Mouse (Mus musculus): ENCODE measurements around the gene Tbp. TPM values are rescaled to one million over a fixed set of nuclear protein-coding genes. Genes with fewer than 3 reads are reported as not detected.
A peak's percentile ranks its signal among the peaks of the same experiment; 100 is the strongest.
"Not testable (repeated sequence)": the region's sequence is repeated elsewhere in the genome, so short reads cannot be mapped to it uniquely, and the experiment has no call there.

Tbp gene
- polyA plus RNA-seq, 1 experiment from 2014 or later: 46.9 TPM

GRCm38 (mm10) chr17:15530141-15530540 is 30.5 kb downstream of the Tbp start:
- no peak overlapping the region for H3K4me2 ChIP-seq (ENCODE audit: low read depth, low read length)
- 12% methylated on average over 5 of the region's 5 CpGs for WGBS

DNA sequence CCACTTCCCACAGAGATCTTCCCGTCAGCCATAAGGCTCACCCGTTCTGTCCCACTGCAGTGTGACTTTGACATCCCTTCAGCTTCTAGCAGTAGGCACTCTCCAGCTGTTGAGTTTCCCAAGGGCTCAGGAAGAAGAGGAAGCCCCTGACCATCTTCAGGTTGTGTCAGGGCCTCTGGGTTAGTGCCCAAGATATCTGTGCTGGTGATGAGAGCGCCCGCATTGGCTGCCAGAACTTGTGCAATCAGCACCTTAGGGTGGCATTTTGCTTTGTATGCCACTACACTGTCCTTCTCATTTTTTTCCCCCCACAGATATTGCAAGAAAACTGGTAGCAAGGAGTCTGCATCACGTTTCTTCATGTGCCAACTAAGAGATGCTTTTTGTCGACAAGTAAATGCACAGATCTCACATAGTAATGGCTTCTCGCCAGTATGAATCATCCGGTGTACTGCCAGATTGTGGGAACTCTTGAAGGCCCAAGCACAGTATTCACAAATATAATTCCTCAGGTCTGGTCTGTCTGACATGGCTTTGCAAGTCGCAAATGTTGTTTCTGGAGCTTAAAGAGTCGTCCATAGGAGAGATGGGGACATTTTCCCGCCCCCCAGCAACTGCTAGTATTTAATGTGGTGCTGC is 35.6 kb downstream of the Tbp start:
- Histone ChIP-seq H3K27me3 (ENCODE audit: control insufficient read depth, insufficient read depth, low read depth, low read length) (peaks cover 7% of the 10 kb centered on the region), H3K9ac (ENCODE audit: low read length) (no peak overlapping the region), H3K4me1 (replicated peaks; ENCODE audit: control insufficient read depth, insufficient read depth, low read length) (peaks cover 6% of the 10 kb centered on the region), H3K4me3 (ENCODE audit: low read length) (no peak overlapping the region), H3K4me2 (ENCODE audit: low read depth, low read length) (no peak overlapping the region), H3K36me3 (ENCODE audit: control insufficient read depth, insufficient read depth, low read length) (no peaks in the 10 kb centered on the region), H3K9me3 (ENCODE audit: control insufficient read depth, low read length) (no peaks in the 10 kb centered on the region), H3K27ac (ENCODE audit: low read length) (no peak overlapping the region)
- WGBS: 60% methylated on average over 10 of the region's 11 CpGs
- no peak for ATAC-seq (ENCODE audit: low read depth)

More at GRCm38 (mm10) chr17:15530141-15530540, 30.5 kb downstream of the Tbp start:
- peaks cover 10% of the 10 kb centered on the region for H3K4me1 ChIP-seq (replicated peaks; ENCODE audit: control insufficient read depth, insufficient read depth, low read length)
- no peak overlapping the region for H3K9ac ChIP-seq (ENCODE audit: low read length)
- no peaks in the 10 kb centered on the region for H3K36me3 ChIP-seq (ENCODE audit: control insufficient read depth, insufficient read depth, low read length)
- no peak for ATAC-seq (ENCODE audit: low read depth)
- no peak overlapping the region for H3K27ac ChIP-seq (ENCODE audit: low read length)
- H3K27me3 ChIP-seq (ENCODE audit: control insufficient read depth, insufficient read depth, low read depth, low read length): no peaks in the 10 kb centered on the region; the same call in 1 of the 2 replicates
- no peak overlapping the region for H3K4me3 ChIP-seq (ENCODE audit: low read length)
- no peaks in the 10 kb centered on the region for H3K9me3 ChIP-seq (ENCODE audit: control insufficient read depth, low read length)

GRCm38 (mm10) chr17:15535943-15536342 is 36.3 kb downstream of the Tbp start:
- Histone ChIP-seq H3K27me3 (ENCODE audit: control insufficient read depth, insufficient read depth, low read depth, low read length) (peaks cover 7% of the 10 kb centered on the region), H3K4me3 (ENCODE audit: low read length) (peak overlapping the region; percentile 48), H3K27ac (ENCODE audit: low read length) (no peak overlapping the region), H3K4me2 (ENCODE audit: low read depth, low read length) (peak overlapping the region; percentile 81), H3K4me1 (replicated peaks; ENCODE audit: control insufficient read depth, insufficient read depth, low read length) (peaks cover 6% of the 10 kb centered on the region), H3K9me3 (ENCODE audit: control insufficient read depth, low read length) (no peaks in the 10 kb centered on the region), H3K9ac (ENCODE audit: low read length) (peak overlapping the region; percentile 49), H3K36me3 (ENCODE audit: control insufficient read depth, insufficient read depth, low read length) (no peaks in the 10 kb centered on the region)
- WGBS: 17% methylated on average over 8 of the region's 8 CpGs
- ATAC-seq (ENCODE audit: low read depth): no peak

DNA sequence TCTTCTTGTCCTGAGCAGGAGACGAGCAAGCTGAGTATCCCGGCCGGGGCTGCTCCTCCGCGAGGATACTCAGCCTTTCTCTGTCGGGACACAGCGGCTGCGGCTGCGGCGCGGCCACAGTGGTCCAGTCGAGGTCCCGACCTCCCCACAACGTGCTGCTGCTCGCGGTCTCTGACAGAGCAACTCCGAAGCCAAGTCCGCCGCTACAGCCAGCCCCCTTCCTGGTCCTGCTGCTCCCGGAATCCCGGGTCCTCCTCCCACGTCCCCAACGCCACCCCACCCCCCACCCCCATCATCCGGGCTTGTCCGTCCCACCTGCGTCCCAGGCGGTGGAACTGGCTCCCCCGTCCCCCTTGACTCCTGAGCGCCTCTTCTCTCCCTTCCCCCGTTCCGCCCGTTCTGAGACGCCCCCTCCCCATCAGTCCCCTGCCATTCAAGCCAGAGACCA is 36.8 kb downstream of the Tbp start:
- peaks cover 7% of the 10 kb centered on the region for H3K27me3 ChIP-seq (ENCODE audit: control insufficient read depth, insufficient read depth, low read depth, low read length)
- whole genome bisulfite sequencing: under 1% methylated on average over 33 of the region's 33 CpGs
- H3K36me3 ChIP-seq (ENCODE audit: control insufficient read depth, insufficient read depth, low read length): no peaks in the 10 kb centered on the region
- no peak overlapping the region for H3K27ac ChIP-seq (ENCODE audit: low read length)
- no peaks in the 10 kb centered on the region for H3K9me3 ChIP-seq (ENCODE audit: control insufficient read depth, low read length)
- H3K4me3 ChIP-seq (ENCODE audit: low read length): peak overlapping the region; percentile 48
- peak overlapping the region; percentile 49 for H3K9ac ChIP-seq (ENCODE audit: low read length)
- ATAC-seq (ENCODE audit: low read depth): 0 out of 2 replicates have a peak, but pooled peaks have one; percentile 38
- peak overlapping the region; percentile 81 for H3K4me2 ChIP-seq (ENCODE audit: low read depth, low read length)
- peaks cover 6% of the 10 kb centered on the region for H3K4me1 ChIP-seq (replicated peaks; ENCODE audit: control insufficient read depth, insufficient read depth, low read length)

DNA sequence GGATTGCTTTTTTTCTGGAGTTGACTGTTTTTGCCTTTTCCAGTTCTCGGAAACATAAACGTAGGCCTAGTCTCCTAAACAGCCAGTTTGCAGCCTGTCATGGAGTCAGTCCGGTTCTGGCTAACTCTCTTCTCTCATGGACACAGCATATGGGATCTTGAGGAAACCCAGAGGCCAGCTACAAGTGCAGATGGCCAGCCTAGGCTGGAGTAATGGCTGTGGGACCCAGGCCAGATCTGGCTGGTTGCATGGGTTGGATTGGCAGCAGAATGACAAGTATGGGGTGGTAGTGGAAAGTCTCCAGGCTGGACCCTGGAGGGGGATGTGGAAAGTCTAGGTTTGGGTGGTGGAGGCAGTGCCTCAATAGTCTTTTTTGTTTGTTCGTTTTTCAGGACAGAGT is 40.6 kb downstream of the Tbp start:
- Histone ChIP-seq H3K4me2 (ENCODE audit: low read depth, low read length) (no peak overlapping the region), H3K4me3 (ENCODE audit: low read length) (no peak overlapping the region), H3K9me3 (ENCODE audit: control insufficient read depth, low read length) (no peaks in the 10 kb centered on the region), H3K4me1 (replicated peaks; ENCODE audit: control insufficient read depth, insufficient read depth, low read length) (peaks cover 6% of the 10 kb centered on the region), H3K36me3 (ENCODE audit: control insufficient read depth, insufficient read depth, low read length) (no peaks in the 10 kb centered on the region), H3K27ac (ENCODE audit: low read length) (no peak overlapping the region), H3K9ac (ENCODE audit: low read length) (no peak overlapping the region), H3K27me3 (ENCODE audit: control insufficient read depth, insufficient read depth, low read depth, low read length) (peaks cover 7% of the 10 kb centered on the region)
- ATAC-seq (ENCODE audit: low read depth): no peak
- 74% methylated on average over 4 of the region's 4 CpGs for WGBS

DNA sequence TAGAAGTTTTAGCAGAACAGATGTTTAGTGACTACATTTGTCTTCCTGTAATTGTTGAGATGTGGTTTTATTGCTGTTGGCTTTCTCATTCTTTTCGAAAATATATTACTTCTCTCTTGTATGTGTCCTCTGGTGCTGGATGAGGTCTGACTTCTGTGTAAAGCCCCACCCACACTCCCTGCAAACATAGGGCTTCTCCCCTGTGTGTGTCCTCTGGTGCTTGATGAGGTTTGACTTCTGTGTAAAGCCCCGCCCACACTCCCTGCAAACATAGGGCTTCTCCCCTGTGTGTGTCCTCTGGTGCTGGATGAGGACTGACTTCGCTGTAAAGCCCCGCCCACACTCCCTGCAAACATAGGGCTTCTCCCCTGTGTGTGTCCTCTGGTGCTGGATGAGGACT is 44.2 kb downstream of the Tbp start:
- WGBS: 51% methylated on average over 3 of the region's 4 CpGs
- not testable (repeated sequence) for H3K27me3 ChIP-seq (ENCODE audit: control insufficient read depth, insufficient read depth, low read depth, low read length); H3K4me1 ChIP-seq (replicated peaks; ENCODE audit: control insufficient read depth, insufficient read depth, low read length); H3K4me2 ChIP-seq (ENCODE audit: low read depth, low read length); H3K27ac ChIP-seq (ENCODE audit: low read length); H3K9me3 ChIP-seq (ENCODE audit: control insufficient read depth, low read length); ATAC-seq (ENCODE audit: low read depth); H3K9ac ChIP-seq (ENCODE audit: low read length); H3K36me3 ChIP-seq (ENCODE audit: control insufficient read depth, insufficient read depth, low read length); H3K4me3 ChIP-seq (ENCODE audit: low read length)

GRCm38 (mm10) chr17:15546440-15546839 is 46.8 kb downstream of the Tbp start:
- Histone ChIP-seq H3K4me3 (ENCODE audit: low read length) (no peak overlapping the region), H3K9me3 (ENCODE audit: control insufficient read depth, low read length) (no peaks in the 10 kb centered on the region), H3K4me1 (replicated peaks; ENCODE audit: control insufficient read depth, insufficient read depth, low read length) (no peaks in the 10 kb centered on the region), H3K27ac (ENCODE audit: low read length) (no peak overlapping the region), H3K27me3 (ENCODE audit: control insufficient read depth, insufficient read depth, low read depth, low read length) (no peaks in the 10 kb centered on the region), H3K9ac (ENCODE audit: low read length) (no peak overlapping the region), H3K4me2 (ENCODE audit: low read depth, low read length) (no peak overlapping the region), H3K36me3 (ENCODE audit: control insufficient read depth, insufficient read depth, low read length) (no peaks in the 10 kb centered on the region)
- ATAC-seq (ENCODE audit: low read depth): no peak
- 68% methylated on average over 4 of the region's 4 CpGs for WGBS

GRCm38 (mm10) chr17:15549713-15550112 is 50.0 kb downstream of the Tbp start:
- no peaks in the 10 kb centered on the region for H3K4me1 ChIP-seq (replicated peaks; ENCODE audit: control insufficient read depth, insufficient read depth, low read length)
- ATAC-seq (ENCODE audit: low read depth): no peak
- no peaks in the 10 kb centered on the region for H3K9me3 ChIP-seq (ENCODE audit: control insufficient read depth, low read length)
- no peaks in the 10 kb centered on the region for H3K36me3 ChIP-seq (ENCODE audit: control insufficient read depth, insufficient read depth, low read length)
- WGBS: 75% methylated on average over 1 of the region's 1 CpGs
- H3K4me3 ChIP-seq (ENCODE audit: low read length): no peak overlapping the region
- no peak overlapping the region for H3K27ac ChIP-seq (ENCODE audit: low read length)
- no peak overlapping the region for H3K4me2 ChIP-seq (ENCODE audit: low read depth, low read length)
- H3K9ac ChIP-seq (ENCODE audit: low read length): no peak overlapping the region
- no peaks in the 10 kb centered on the region for H3K27me3 ChIP-seq (ENCODE audit: control insufficient read depth, insufficient read depth, low read depth, low read length)

DNA sequence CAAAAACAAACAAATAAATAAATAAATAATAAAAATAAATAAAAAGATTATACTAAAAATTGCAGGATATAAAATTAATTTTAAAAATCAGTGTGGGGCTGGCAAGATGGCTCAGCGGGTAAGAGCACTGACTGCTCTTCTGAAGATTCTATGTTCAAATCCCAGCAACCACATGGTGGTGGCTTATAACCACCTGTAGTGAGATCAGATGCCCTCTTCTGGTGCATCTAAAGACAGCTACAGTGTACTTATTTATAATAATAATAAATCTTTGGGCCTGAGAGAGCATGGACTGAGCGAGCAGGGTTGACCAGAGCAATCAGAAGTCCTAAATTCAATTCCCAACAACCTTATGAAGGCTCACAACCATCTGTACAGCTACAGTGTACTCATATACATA is 60.3 kb downstream of the Tbp start:
- no peak for ATAC-seq (ENCODE audit: low read depth)
- Histone ChIP-seq H3K9me3 (ENCODE audit: control insufficient read depth, low read length) (no peaks in the 10 kb centered on the region), H3K27me3 (ENCODE audit: control insufficient read depth, insufficient read depth, low read depth, low read length) (no peaks in the 10 kb centered on the region), H3K36me3 (ENCODE audit: control insufficient read depth, insufficient read depth, low read length) (no peaks in the 10 kb centered on the region), H3K9ac (ENCODE audit: low read length) (no peak overlapping the region), H3K4me2 (ENCODE audit: low read depth, low read length) (no peak overlapping the region), H3K4me3 (ENCODE audit: low read length) (no peak overlapping the region), H3K4me1 (replicated peaks; ENCODE audit: control insufficient read depth, insufficient read depth, low read length) (no peaks in the 10 kb centered on the region; the same call in 1 of the 2 replicates), H3K27ac (ENCODE audit: low read length) (no peak overlapping the region)
- 82% methylated on average over 2 of the region's 2 CpGs for WGBS

Measured in lung, embryonic 16.5 days (tissue).